Mouse (Mus musculus): ENCODE results near the gene Cst8. TPM values are rescaled to one million over a fixed set of nuclear protein-coding genes. Genes with fewer than 3 reads are reported as not detected.

Gene Cst8
- 0.08 and 0.09 TPM in 2 replicates for polyA plus RNA-seq (2012; rRNA removed)

DNA sequence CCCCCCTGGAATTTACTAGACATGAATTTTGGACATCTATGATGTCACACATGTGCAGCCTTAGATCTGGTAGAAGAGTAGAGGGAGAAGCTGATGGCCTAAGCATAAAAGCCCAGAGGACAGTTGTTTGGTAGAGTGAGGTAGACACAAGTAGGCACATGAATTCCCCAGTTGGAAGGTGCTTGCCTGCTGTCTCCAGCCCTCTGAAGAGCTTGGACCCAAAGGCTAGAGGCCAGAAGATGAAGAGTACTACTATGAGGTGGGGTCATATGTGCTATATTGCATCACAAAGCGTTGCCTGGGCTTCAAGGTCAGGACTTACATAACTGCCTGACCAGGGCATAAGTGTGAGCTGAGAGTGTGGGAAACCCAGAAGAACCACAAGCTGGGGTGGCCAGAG, at the start of gene Cst8:
TSS of gene Cst8 (plus strand) at position 301 of the 400 bp plus-strand sequence.

GRCm38 (mm10) chr2:148750058-148750457, 48.5 kb upstream of the Cst8 start, which contains the start of gene Cstl1:
Gene Cstl1 (plus strand): TSS chr2:148750358.

GRCm38 (mm10) chr2:148771397-148771796, 27.2 kb upstream of the Cst8 start, which contains the start of gene Cst11:
Gene Cst11 (minus strand): TSS chr2:148771497.

GRCm38 (mm10) chr2:148781709-148782108, 16.9 kb upstream of the Cst8 start, which contains the start of gene 8030411F24Rik:
Gene 8030411F24Rik (plus strand): TSS chr2:148782009.

DNA sequence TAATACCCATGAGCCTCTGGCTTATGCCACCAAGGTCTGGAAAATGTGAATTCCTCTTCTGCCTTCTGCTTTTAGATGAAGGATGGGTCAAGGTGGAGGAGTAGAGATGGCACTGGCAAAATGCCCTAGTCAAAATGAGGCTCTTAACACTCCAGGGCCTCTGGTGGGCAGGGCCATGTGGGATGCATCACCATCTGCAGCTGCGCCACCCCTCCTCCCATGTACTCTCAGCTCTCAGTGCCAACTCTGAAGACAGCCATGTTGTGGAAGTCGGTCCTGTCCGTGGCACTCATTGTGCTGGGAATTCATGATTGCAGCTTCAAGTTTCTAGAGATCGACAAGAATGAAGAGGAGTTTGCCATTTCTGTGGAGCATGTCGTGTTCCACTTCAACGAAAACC, 9.4 kb upstream of the Cst8 start, which contains the start of gene Cst12:
TSS of gene Cst12 (plus strand) at position 220 of the 400 bp plus-strand sequence.

GRCm38 (mm10) chr2:148819909-148820308, 21.3 kb downstream of the Cst8 start, which contains the start of gene Cst13:
Gene Cst13 (plus strand): TSS chr2:148820081.

DNA sequence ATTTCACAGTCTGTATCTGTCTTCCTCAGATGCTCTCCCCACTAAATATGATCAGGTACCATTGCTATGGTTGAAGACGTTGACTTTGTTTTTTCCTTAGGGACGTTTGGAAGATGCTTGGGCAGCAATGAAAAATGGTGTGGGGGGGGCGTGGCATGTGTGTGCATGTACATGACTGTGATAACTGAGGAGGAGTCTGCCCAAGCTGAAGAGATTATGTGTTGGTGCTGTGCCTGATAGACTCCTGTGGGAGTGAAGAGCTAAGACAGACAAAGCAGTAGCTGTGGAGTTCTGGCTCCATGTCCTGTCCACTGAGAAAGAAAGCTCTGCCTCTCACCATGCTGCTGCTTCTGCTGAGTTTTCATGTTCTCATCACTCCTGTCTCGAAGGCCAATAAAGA, 36.3 kb downstream of the Cst8 start, which contains the start of gene Cst9:
TSS of gene Cst9 (plus strand) at position 236 of the 400 bp plus-strand sequence.

Other genes with a start within 250 kb of the Cst8 start
- 41.6 and 46.7 TPM in 2 replicates for gene Nxt1, start 126.2 kb upstream of the Cst8 start, polyA plus RNA-seq (2012; rRNA removed)
- gene Gzf1, start 117.8 kb upstream of the Cst8 start, polyA plus RNA-seq (2012; rRNA removed), result 5.4 and 5.9 TPM in 2 replicates
- gene Napb, start 66.3 kb upstream of the Cst8 start, polyA plus RNA-seq (2012; rRNA removed), result 0.33 and 0.38 TPM in 2 replicates
- not detected in 2 replicates for gene Cstl1, start 48.4 kb upstream of the Cst8 start, polyA plus RNA-seq (2012; rRNA removed)
- gene Cst11, start 27.3 kb upstream of the Cst8 start, polyA plus RNA-seq (2012; rRNA removed), result not detected in 2 replicates
- not detected in 2 replicates for gene 8030411F24Rik, start 16.8 kb upstream of the Cst8 start, polyA plus RNA-seq (2012; rRNA removed)
- gene Cst12, start 9.4 kb upstream of the Cst8 start, polyA plus RNA-seq (2012; rRNA removed), result not detected in 2 replicates
- gene Cst13, start 21.3 kb downstream of the Cst8 start, polyA plus RNA-seq (2012; rRNA removed), result not detected in 2 replicates
- 0.09 and 0.14 TPM in 2 replicates for gene Cst9, start 36.4 kb downstream of the Cst8 start, polyA plus RNA-seq (2012; rRNA removed)
- gene 9230104L09Rik, start 66.3 kb downstream of the Cst8 start, polyA plus RNA-seq (2012; rRNA removed), result not detected in 2 replicates
- 101 and 117 TPM in 2 replicates for gene Cst3, start 76.9 kb downstream of the Cst8 start, polyA plus RNA-seq (2012; rRNA removed)
- not detected in 2 replicates for gene Gm1330, start 204.5 kb downstream of the Cst8 start, polyA plus RNA-seq (2012; rRNA removed)
- not detected in 2 replicates for gene Gm10750, start 218.5 kb downstream of the Cst8 start, polyA plus RNA-seq (2012; rRNA removed)